Mouse (Mus musculus) hematopoietic stem cell, adult 5-6 weeks (primary cell): Measurements from ENCODE around the gene Psmc1. TPM values are rescaled to one million over a fixed set of nuclear protein-coding genes. Genes with fewer than 3 reads are reported as not detected.

Experiments
- ATAC-seq, 2 experiments: fragments of 125-278 bp in 1 of 2; replicated peaks in 1 of 2; 2 replicates each; pipeline ENCODE4 v1.8.0; 2016 to 2017; ENCODE audit warnings: inconsistent platforms in 2 of 2, mild to moderate bottlenecking in 2 of 2, moderate number of reproducible peaks in 2 of 2, low read depth in 1 of 2, moderate TSS enrichment in 1 of 2; ENCODE audit not compliant: low FRiP score in 2 of 2, poor library complexity in 2 of 2, severe bottlenecking in 2 of 2, insufficient read depth in 1 of 2, low TSS enrichment in 1 of 2
- total RNA-seq: library from RNA; stranded (forward); fragments of 172-1452, 232-1000 nt; gene quantifications from 2 replicates; pipeline ENCODE4 v1.2.3, GENCODE M21; 2017

The Psmc1 gene
- total RNA-seq, 1 experiment from 2014 or later, result 292 TPM

DNA sequence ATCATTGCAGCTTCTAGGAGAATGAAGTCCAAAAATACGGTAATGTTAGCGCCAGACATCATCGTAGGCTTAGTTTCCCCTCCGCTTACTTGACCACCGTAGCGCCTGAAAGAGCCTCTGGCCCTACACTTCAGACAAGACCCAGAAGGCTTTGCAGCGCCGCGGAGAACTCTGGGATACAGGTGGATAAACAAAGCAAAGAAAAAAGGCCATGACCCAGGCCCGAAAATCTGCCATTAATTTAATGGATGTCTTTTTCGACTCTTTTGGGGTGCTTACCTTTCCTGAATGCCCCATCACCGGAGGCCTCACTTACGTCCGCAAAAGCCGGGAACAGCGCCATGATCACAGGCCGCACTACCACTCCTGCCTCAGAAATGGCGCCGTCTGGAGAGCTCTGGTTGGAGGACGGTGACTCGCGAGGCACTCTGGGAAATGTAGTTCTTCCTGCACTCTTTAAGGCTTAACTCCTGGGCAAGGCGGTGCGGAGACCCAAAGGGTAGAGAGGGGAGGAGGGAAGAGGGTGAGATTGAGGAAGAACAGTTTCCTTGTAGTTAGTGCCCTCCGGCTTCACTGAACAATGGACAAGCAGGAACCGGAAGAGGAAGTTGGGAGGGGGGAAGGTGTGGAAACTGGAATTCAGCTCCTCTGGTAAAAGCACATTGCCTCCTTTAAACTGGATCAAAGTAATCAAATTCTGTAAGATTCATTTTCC is 49.5 kb downstream of the Psmc1 start, which contains the start of gene Nrde2:
Nrde2 (minus strand) TSS at position 393 of the 715 bp plus-strand sequence.
- peak; percentile 100 for ATAC-seq

DNA sequence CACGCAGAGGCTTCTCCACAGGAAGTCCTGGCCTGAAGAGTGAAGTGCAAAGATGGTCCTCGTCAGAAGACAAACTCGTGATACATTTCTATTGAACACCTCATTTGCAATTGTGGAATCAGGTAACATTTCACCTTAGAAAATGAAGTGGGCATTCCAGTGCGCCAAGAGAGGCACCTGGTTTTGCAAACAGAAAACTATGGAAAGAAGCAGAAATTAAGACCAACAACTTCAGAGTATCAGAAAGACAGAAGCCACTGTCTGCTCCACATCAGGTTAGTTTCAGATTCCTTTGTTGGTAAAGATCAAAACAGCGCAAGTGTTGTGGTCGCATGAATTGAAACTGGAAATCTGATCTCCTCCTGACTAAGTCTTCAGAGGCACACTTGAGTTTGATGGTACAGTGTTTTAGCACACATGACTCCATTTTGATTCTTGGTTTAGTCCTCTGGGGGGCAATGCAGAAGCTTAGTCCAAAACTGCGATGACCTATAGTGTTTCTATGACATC is 55.1 kb downstream of the Psmc1 start:
- no peak for ATAC-seq

- ATAC-seq, result peak; percentile 51 to 52
Observed at GRCm38 (mm10) chr12:100166177-100166576, 56.2 kb downstream of the Psmc1 start.

GRCm38 (mm10) chr12:100166939-100167338 is 57.0 kb downstream of the Psmc1 start:
- ATAC-seq, result no peak

GRCm38 (mm10) chr12:100167502-100167901 is 57.5 kb downstream of the Psmc1 start:
- ATAC-seq, result no peak

DNA sequence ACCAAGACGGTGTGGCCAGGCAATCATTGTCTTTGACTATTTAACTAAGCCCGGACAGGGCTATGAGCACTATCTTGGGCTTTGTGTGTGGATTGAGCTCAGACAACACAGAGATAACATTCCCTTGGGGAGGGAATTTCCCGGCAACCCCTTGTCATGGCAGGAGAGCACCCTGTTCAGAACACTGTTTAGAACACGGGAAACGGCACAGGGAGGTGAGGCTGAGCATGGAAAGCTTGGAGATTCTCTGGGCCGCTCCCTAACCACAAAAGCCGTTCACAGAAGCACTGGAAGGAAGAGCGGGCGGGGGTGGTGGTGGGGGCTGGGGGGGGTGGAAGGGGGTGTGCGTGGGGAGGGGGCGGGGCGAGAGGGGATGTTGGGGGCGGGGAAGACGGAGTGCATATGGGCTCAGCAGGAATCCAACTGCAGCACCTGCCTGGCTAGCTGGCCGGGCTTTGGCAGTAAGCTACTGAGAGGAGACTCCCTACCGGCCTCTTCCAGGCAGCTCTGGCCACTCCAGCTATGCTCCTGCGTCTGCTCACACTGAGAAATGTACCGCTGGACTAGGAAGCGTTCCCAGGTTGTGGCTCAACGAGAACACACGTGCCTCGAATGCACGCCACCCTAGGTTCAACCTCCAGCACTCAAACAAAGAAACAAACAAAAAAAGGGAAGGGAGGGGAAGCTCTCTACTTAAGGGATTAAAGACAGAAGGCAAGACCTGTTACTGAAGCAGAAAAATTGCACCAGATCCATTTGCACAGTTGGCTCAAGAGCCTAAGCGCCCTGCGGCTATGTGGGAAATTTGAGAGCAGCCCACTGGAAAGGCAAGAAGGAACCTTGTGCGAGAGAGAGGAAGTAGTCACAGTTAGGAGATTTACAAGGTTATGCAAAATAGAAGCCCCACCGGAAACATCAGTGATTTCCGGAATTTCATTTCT is 58.2 kb downstream of the Psmc1 start:
- peak; percentile 68 to 92 for ATAC-seq

DNA sequence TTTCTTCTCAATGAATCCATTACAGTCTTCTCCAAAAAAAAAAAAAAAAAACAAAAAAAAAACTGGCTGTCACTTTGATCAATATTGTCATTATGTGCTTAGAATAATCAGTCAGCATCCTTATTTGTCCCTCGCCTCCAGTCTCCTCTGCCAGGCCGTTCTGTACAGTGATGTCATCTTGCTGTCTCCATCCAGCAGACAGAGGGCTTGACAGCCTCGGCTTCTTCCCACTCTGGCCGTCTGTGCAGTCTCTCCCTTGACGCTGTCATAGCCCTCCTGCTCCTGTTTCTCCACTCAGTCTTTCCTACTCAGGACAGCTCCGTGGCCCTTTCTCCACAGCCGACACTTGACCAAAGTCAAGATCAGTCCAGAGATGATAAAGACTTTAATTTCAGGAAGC is 62.5 kb downstream of the Psmc1 start:
- no peak for ATAC-seq

Other genes starting within 250 kb of the Psmc1 start
- 4.8 and 5.8 TPM in 2 replicates for gene Efcab11, start 225.7 kb upstream of the Psmc1 start, total RNA-seq
- 9.1 and 21.0 TPM in 2 replicates for gene Tdp1, start 225.6 kb upstream of the Psmc1 start, total RNA-seq
- 0.25 TPM in 1 of 2 replicates, not detected in the other for gene Kcnk13, start 145.7 kb upstream of the Psmc1 start, total RNA-seq
- 28.4 and 52.3 TPM in 2 replicates for gene Nrde2, start 49.5 kb downstream of the Psmc1 start, total RNA-seq
- gene Calm1, start 89.3 kb downstream of the Psmc1 start, total RNA-seq, result 385 and 714 TPM in 2 replicates